Mouse (Mus musculus) CH12.LX (cell line): ENCODE results near the gene Cttnbp2. TPM values are rescaled to one million over a fixed set of nuclear protein-coding genes. Genes with fewer than 3 reads are reported as not detected.

Source experiments
- DNase-seq: peaks from one replicate; pipeline ENCODE4 v3.0.0-alpha.2; 2013; ENCODE audit errors: extremely low read depth
- H3K27ac ChIP-seq: 2 replicates; pipeline ENCODE4 v1.5.1; 2012; ENCODE audit warnings: low read depth, mild to moderate bottlenecking, control low read depth, moderate library complexity; ENCODE audit not compliant: insufficient read depth
- H3K27me3 ChIP-seq: replicated peaks from 2 replicates; pipeline ENCODE3; 2012; ENCODE audit warnings: inconsistent platforms
- H3K36me3 ChIP-seq, 2 experiments: replicated peaks in 1 of 2; 2 replicates each; pipeline versions ENCODE3 to v1.6.1; 2012; ENCODE audit warnings: inconsistent platforms in 1 of 2, low read length in 1 of 2, mild to moderate bottlenecking in 1 of 2, mixed read lengths in 1 of 2, moderate library complexity in 1 of 2; ENCODE audit not compliant: control insufficient read depth in 1 of 2, insufficient read depth in 1 of 2
- H3K4me1 ChIP-seq, 2 experiments: 2 replicates each; pipeline ENCODE4 v1.6.1; 2012; ENCODE audit warnings: inconsistent platforms in 1 of 2, moderate library complexity in 1 of 2; ENCODE audit not compliant: insufficient read depth in 2 of 2, control insufficient read depth in 1 of 2
- H3K4me2 ChIP-seq: 2 replicates; pipeline ENCODE4 v1.6.1; 2012; ENCODE audit warnings: low read depth, mild to moderate bottlenecking, control low read depth; ENCODE audit not compliant: poor library complexity, insufficient read depth, severe bottlenecking
- H3K4me3 ChIP-seq, 3 experiments: fragments of 150-350 bp in 1 of 3; sonication (generic) in 1 of 3; replicated peaks in 1 of 3; 2 replicates each; pipeline versions ENCODE3 to v1.5.1; 2011 to 2012; ENCODE audit warnings: low read depth in 2 of 3, low read length in 2 of 3, mild to moderate bottlenecking in 2 of 3, moderate library complexity in 2 of 3, control low read depth in 1 of 3, improper control_type of control experiment in 1 of 3, inconsistent platforms in 1 of 3, mixed read lengths in 1 of 3; ENCODE audit not compliant: poor library complexity in 1 of 3
- H3K79me2 ChIP-seq: replicated peaks from 2 replicates; pipeline ENCODE4 v1.6.1; 2012; ENCODE audit warnings: mild to moderate bottlenecking, moderate library complexity; ENCODE audit not compliant: control insufficient read depth, poor library complexity, insufficient read depth, severe bottlenecking; ENCODE audit errors: extremely low read depth
- H3K9ac ChIP-seq: 2 replicates; pipeline ENCODE4 v1.6.1; 2012; ENCODE audit warnings: low read depth, mild to moderate bottlenecking, control low read depth, moderate library complexity; ENCODE audit not compliant: insufficient read depth
- H3K9me3 ChIP-seq: replicated peaks from 2 replicates; pipeline ENCODE3; 2012; ENCODE audit warnings: low read length, inconsistent platforms, mixed read lengths
- BHLHE40 ChIP-seq: IDR thresholded peaks from 2 replicates; pipeline ENCODE4 v1.6.1; 2011; ENCODE audit warnings: mild to moderate bottlenecking, low read depth, low read length, improper control_type of control experiment
- CHD1 ChIP-seq: IDR thresholded peaks from 2 replicates; pipeline ENCODE4 v1.6.1; 2012; ENCODE audit warnings: low read depth, low read length, improper control_type of control experiment, inconsistent platforms
- CHD2 ChIP-seq: IDR thresholded peaks from 2 replicates; pipeline ENCODE4 v1.6.1; 2011; ENCODE audit warnings: low read length, improper control_type of control experiment
- E2F4 ChIP-seq: IDR thresholded peaks from 2 replicates; pipeline ENCODE4 v1.6.1; 2011; ENCODE audit warnings: low read depth, low read length, improper control_type of control experiment; ENCODE audit not compliant: insufficient replicate concordance
- ELF1 ChIP-seq: IDR thresholded peaks from 2 replicates; pipeline ENCODE4 v1.6.1; 2014; ENCODE audit warnings: low read depth, mild to moderate bottlenecking, inconsistent platforms, low read length, improper control_type of control experiment
- GABPA ChIP-seq: IDR thresholded peaks from 2 replicates; pipeline ENCODE4 v1.6.1; 2012; ENCODE audit warnings: low read depth, low read length, improper control_type of control experiment, inconsistent platforms; ENCODE audit not compliant: insufficient replicate concordance
- JUN ChIP-seq: IDR thresholded peaks from 2 replicates; pipeline ENCODE4 v1.6.1; 2011; ENCODE audit warnings: low read depth, mild to moderate bottlenecking, low read length, improper control_type of control experiment, moderate library complexity; ENCODE audit not compliant: insufficient read depth
- KAT2A ChIP-seq: IDR thresholded peaks from 2 replicates; pipeline ENCODE4 v1.6.1; 2012; ENCODE audit warnings: low read length, improper control_type of control experiment, inconsistent platforms; ENCODE audit not compliant: insufficient replicate concordance
- MAFK ChIP-seq: IDR thresholded peaks from 2 replicates; pipeline ENCODE4 v1.6.1; 2011; ENCODE audit warnings: low read length, improper control_type of control experiment; ENCODE audit not compliant: insufficient replicate concordance
- MAX ChIP-seq: IDR thresholded peaks from 2 replicates; pipeline ENCODE4 v1.6.1; 2011; ENCODE audit warnings: low read length, improper control_type of control experiment
- MEF2A ChIP-seq: IDR thresholded peaks from 2 replicates; pipeline ENCODE4 v1.6.1; 2014; ENCODE audit warnings: low read depth, mild to moderate bottlenecking, inconsistent platforms, low read length, improper control_type of control experiment, borderline replicate concordance
- RCOR1 ChIP-seq: conservative IDR thresholded peaks from 2 replicates; pipeline ENCODE4 v1.6.1; 2012; ENCODE audit warnings: low read depth, mild to moderate bottlenecking, inconsistent platforms, low read length, improper control_type of control experiment
- USF2 ChIP-seq: conservative IDR thresholded peaks from 2 replicates; pipeline ENCODE4 v1.6.1; 2011; ENCODE audit warnings: low read depth, low read length, improper control_type of control experiment
- ZNF384 ChIP-seq: IDR thresholded peaks from 2 replicates; pipeline ENCODE4 v1.6.1; 2012; ENCODE audit warnings: low read depth, low read length, improper control_type of control experiment, inconsistent platforms
- dilution Hi-C: fragments of 300-500 bp; cut with MboI; formaldehyde crosslinking; loops from 2 replicates; pipeline ENCODE4 v1.14.3; 2020; ENCODE audit warnings: low sequenced_read_pairs; ENCODE audit not compliant: extremely low pct_unique_long_range_greater_than_20kb, extremely low pct_ligation_motif_present
- in situ Hi-C: fragments of 300-500 bp; cut with MboI; formaldehyde crosslinking; loops from 3 replicates; pipeline ENCODE4 v1.14.3; 2019; ENCODE audit warnings: low sequenced_read_pairs, low pct_ligation_motif_present, low pct_unique_long_range_greater_than_20kb, mixed read lengths
- polyA plus RNA-seq: library from polyadenylated mRNA; unstranded; fragments of >175 nt; gene quantifications from 2 replicates; pipeline ENCODE4 v1.2.1, GENCODE M21; 2012; ENCODE audit warnings: low read depth; ENCODE audit not compliant: insufficient read length
- total RNA-seq, 2 experiments: library from RNA; depleted of rRNA; stranded (reverse); fragments of 300-350 nt in 1 of 2; fragments of >200 nt in 1 of 2; gene quantifications; 2 replicates each; pipeline ENCODE4 v1.2.3; 2012 to 2014

Cttnbp2 gene
- total and polyA plus RNA-seq, 3 experiments, result 1.1 to 1.7 (median 1.5) TPM

- dilution Hi-C loops (no loop called here), in situ Hi-C loops (no loop called here)
- Histone ChIP-seq H3K4me3 (no peak overlapping the region), H3K9ac (no peak overlapping the region), H3K79me2 (no peaks in the 10 kb centered on the region), H3K4me2 (no peak overlapping the region), H3K27ac (no peak overlapping the region), H3K36me3 (no peaks in the 10 kb centered on the region), H3K27me3 (no peaks in the 10 kb centered on the region), H3K4me1 (peaks cover 12 to 41% of the 10 kb centered on the region in 2 experiments), H3K9me3 (no peaks in the 10 kb centered on the region)
- TF ChIP-seq MEF2A (no peak), BHLHE40 (no peak), JUN (no peak), E2F4 (no peak), GABPA (no peak), ELF1 (no peak), KAT2A (no peak), USF2 (no peak)
- no peak for DNase-seq
These were observed 98.7 kb downstream of the Cttnbp2 start for GRCm38 (mm10) chr6:18415961-18416360.

- in situ Hi-C loops, result no loop called here
- Histone ChIP-seq H3K4me3 (no peak overlapping the region), H3K9ac (no peak overlapping the region), H3K9me3 (no peaks in the 10 kb centered on the region), H3K4me2 (no peak overlapping the region), H3K27me3 (no peaks in the 10 kb centered on the region), H3K36me3 (no peaks in the 10 kb centered on the region), H3K4me1 (peaks cover 0 to 9% of the 10 kb centered on the region in 2 experiments; a peak in 2 of 4 replicates), H3K27ac (no peak overlapping the region)
- no peak for DNase-seq
- dilution Hi-C loops, result no loop called here
- TF ChIP-seq ZNF384, result no peak
- no peak for TF ChIP-seq CHD2
- TF ChIP-seq MAX, result no peak
- TF ChIP-seq RCOR1, result no peak
- no peak for TF ChIP-seq JUN
- TF ChIP-seq CHD1, result no peak
- peak; percentile 87 for TF ChIP-seq MAFK
- TF ChIP-seq E2F4, result no peak
- TF ChIP-seq, all 38 proteins: peak for 1
- no peaks in the 10 kb centered on the region for H3K79me2 ChIP-seq
These were observed 103.0 kb downstream of the Cttnbp2 start for GRCm38 (mm10) chr6:18411505-18412225.
